In the genomic region with DNA sequence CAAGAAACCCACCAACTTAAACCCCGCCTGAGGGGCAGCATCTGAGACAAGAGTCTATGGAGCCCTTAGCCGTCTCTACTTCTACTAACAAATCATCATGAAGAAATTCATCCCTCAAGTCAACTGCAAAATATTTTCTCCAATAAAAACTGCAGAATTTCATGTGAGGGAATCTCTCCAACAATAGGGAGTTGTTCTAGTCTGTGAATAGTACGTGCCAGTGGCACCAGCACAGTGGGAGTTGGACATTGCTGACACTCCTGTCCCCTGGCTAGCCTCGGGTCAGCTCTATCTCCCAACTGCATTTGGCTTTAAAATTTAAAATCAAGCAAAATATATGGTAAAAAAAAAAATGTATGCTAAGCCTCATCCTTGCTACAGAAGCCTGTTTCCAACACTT, we compare ENCODE assay signal across 9 mouse cellular contexts. TPM values are rescaled to one million over a fixed set of nuclear protein-coding genes. Genes with fewer than 3 reads are reported as not detected.
DNase-seq lines count a peak whose midpoint lies in the region; ATAC-seq and TF ChIP-seq lines count a peak whose summit lies in the region.
"Had no signal": no experiment of that assay in that cellular context is flagged by ENCODE, and none has a peak within 500 bp of the region (broad histone marks: within the 10 kb centered on the region; RNA-seq: fewer than 3 reads in every experiment).

No protein-coding gene starts in this region.

- H3K27ac ChIP-seq in heart, postnatal 0 days (ENCODE audit: low read depth), result no peak overlapping the region
- H3K27ac ChIP-seq in embryonic facial prominence, embryonic 11.5 days (replicated peaks; ENCODE audit: low read depth, low read length), result no peak overlapping the region
- H3K27ac ChIP-seq in hindbrain, embryonic 13.5 days, result no peak overlapping the region
- H3K27ac ChIP-seq in midbrain, postnatal 0 days (ENCODE audit: low read depth, low read length), result no peak overlapping the region
- H3K27ac ChIP-seq: kidney, postnatal 0 days had no signal

- DNase-seq in heart, postnatal 0 days (ENCODE audit: low spot score), result no peak
- DNase-seq in heart, postnatal 14 days, result no peak
- DNase-seq in embryonic facial prominence, embryonic 11.5 days (ENCODE audit: low spot score), result no peak
- DNase-seq in midbrain, postnatal 0 days (ENCODE audit: low spot score), result no peak
- no peak for DNase-seq in spleen, adult 12 weeks (ENCODE audit: low spot score)
- no peak for DNase-seq in thymus, adult 18-20 months

- ATAC-seq in heart, postnatal 0 days (ENCODE audit: insufficient read depth, low read depth), result no peak
- ATAC-seq in embryonic facial prominence, embryonic 11.5 days (replicated peaks; ENCODE audit: insufficient number of reproducible peaks, low FRiP score, low TSS enrichment, low read depth), result no peak
- ATAC-seq in hindbrain, embryonic 13.5 days (ENCODE audit: low FRiP score), result no peak
- no peak for ATAC-seq in midbrain, postnatal 0 days (ENCODE audit: low FRiP score)
- ATAC-seq in erythroid progenitor cell, adult 5-6 weeks (replicated peaks; ENCODE audit: low FRiP score, poor library complexity, severe bottlenecking), result no peak

- H3K4me3 ChIP-seq in heart, postnatal 0 days (ENCODE audit: low read depth, low read length), result no peak overlapping the region
- H3K4me3 ChIP-seq in embryonic facial prominence, embryonic 11.5 days (ENCODE audit: low read depth, low read length), result peak overlapping the region; percentile 73
- peak overlapping the region; percentile 75 for H3K4me3 ChIP-seq in hindbrain, embryonic 13.5 days
- peak overlapping the region; percentile 74 for H3K4me3 ChIP-seq in midbrain, postnatal 0 days (ENCODE audit: low read depth, low read length)

- intact Hi-C loops in heart, postnatal 14 days (cut with DNase I), result no loop called here

- H3K4me1 ChIP-seq in heart, postnatal 0 days (ENCODE audit: control insufficient read depth, insufficient read depth), result peaks cover 2% of the 10 kb centered on the region; the same call in 1 of the 2 replicates
- no peaks in the 10 kb centered on the region for H3K4me1 ChIP-seq in embryonic facial prominence, embryonic 11.5 days (ENCODE audit: control insufficient read depth, insufficient read depth, low read length)
- H3K4me1 ChIP-seq in hindbrain, embryonic 13.5 days (replicated peaks), result peaks cover 61% of the 10 kb centered on the region
- peaks cover 10% of the 10 kb centered on the region; the same call in 1 of the 2 replicates for H3K4me1 ChIP-seq in midbrain, postnatal 0 days (ENCODE audit: insufficient read depth, low read length)

- no peak overlapping the region for H3K9ac ChIP-seq in heart, postnatal 0 days (replicated peaks; ENCODE audit: low read depth, low read length)
- H3K9ac ChIP-seq in embryonic facial prominence, embryonic 11.5 days (replicated peaks; ENCODE audit: low read length), result peak overlapping the region; percentile 9; the same call in 1 of the 2 replicates
- peak overlapping the region; percentile 90 for H3K9ac ChIP-seq in hindbrain, embryonic 13.5 days
- H3K9ac ChIP-seq in midbrain, postnatal 0 days (replicated peaks; ENCODE audit: low read length, poor library complexity, severe bottlenecking), result no peak overlapping the region

- TF ChIP-seq CTCF in heart, postnatal 0 days (IDR thresholded peaks at IDR 0.05; ENCODE audit: low read depth), result no peak
- no peak for TF ChIP-seq CTCF in midbrain, postnatal 0 days (IDR thresholded peaks at IDR 0.05)

- H3K36me3 ChIP-seq in heart, postnatal 0 days (replicated peaks; ENCODE audit: control insufficient read depth, insufficient read depth, low read length), result no peaks in the 10 kb centered on the region
- no peaks in the 10 kb centered on the region for H3K36me3 ChIP-seq in embryonic facial prominence, embryonic 11.5 days (replicated peaks; ENCODE audit: control insufficient read depth, insufficient read depth, low read depth, low read length)
- H3K36me3 ChIP-seq in hindbrain, embryonic 13.5 days, result no peaks in the 10 kb centered on the region
- no peaks in the 10 kb centered on the region for H3K36me3 ChIP-seq in midbrain, postnatal 0 days (ENCODE audit: insufficient read depth, low read length)

- no peaks in the 10 kb centered on the region for H3K27me3 ChIP-seq in heart, postnatal 0 days (ENCODE audit: control insufficient read depth, insufficient read depth, low read length)
- no peaks in the 10 kb centered on the region for H3K27me3 ChIP-seq in embryonic facial prominence, embryonic 11.5 days (ENCODE audit: control insufficient read depth, insufficient read depth, low read length)
- no peaks in the 10 kb centered on the region for H3K27me3 ChIP-seq in hindbrain, embryonic 13.5 days
- no peaks in the 10 kb centered on the region for H3K27me3 ChIP-seq in midbrain, postnatal 0 days (ENCODE audit: insufficient read depth, low read length)

- no peak for TF ChIP-seq EP300 in heart, postnatal 0 days (IDR thresholded peaks at IDR 0.05; ENCODE audit: low read depth)

- WGBS in heart, postnatal 0 days, result 85% methylated on average over 4 of the region's 4 CpGs
- 57% methylated on average over 4 of the region's 4 CpGs for WGBS in embryonic facial prominence, embryonic 11.5 days
- 45% methylated on average over 4 of the region's 4 CpGs for WGBS in hindbrain, embryonic 13.5 days
- WGBS in midbrain, postnatal 0 days, result 36% methylated on average over 4 of the region's 4 CpGs

- H3K4me2 ChIP-seq in heart, postnatal 0 days (ENCODE audit: low read depth, low read length), result peak overlapping the region; percentile 78; the same call in 1 of the 2 replicates
- H3K4me2 ChIP-seq in embryonic facial prominence, embryonic 11.5 days (ENCODE audit: low read depth, low read length), result peak overlapping the region; percentile 63
- H3K4me2 ChIP-seq in hindbrain, embryonic 13.5 days, result peak overlapping the region; percentile 82
- H3K4me2 ChIP-seq in midbrain, postnatal 0 days (ENCODE audit: low read depth, low read length, poor library complexity, severe bottlenecking), result peak overlapping the region; percentile 63

- H3K9me3 ChIP-seq in heart, postnatal 0 days (replicated peaks; ENCODE audit: control insufficient read depth, low read length), result no peaks in the 10 kb centered on the region
- no peaks in the 10 kb centered on the region for H3K9me3 ChIP-seq in embryonic facial prominence, embryonic 11.5 days (replicated peaks; ENCODE audit: control insufficient read depth, low read length)
- no peaks in the 10 kb centered on the region for H3K9me3 ChIP-seq in hindbrain, embryonic 13.5 days
- H3K9me3 ChIP-seq in midbrain, postnatal 0 days (ENCODE audit: low read length), result no peaks in the 10 kb centered on the region

RNA-seq across cellular contexts. Expression of gene Jam3, which starts 1.4 kb away (rescaled TPM):
- total RNA-seq in heart, postnatal 0 days (2014; rRNA removed; ENCODE audit: low replicate concordance), result 16.1 and 28.2 TPM in 2 replicates
- 25.5 and 25.7 TPM in 2 replicates for polyA plus RNA-seq in heart, postnatal 0 days (2015; fragmentation: Nextera tagmentation; extraction: Ambion mirVana)
- total RNA-seq in heart, postnatal 14 days (2021), result 10 to 100 TPM; 16.8 to 17.3 TPM
- polyA plus RNA-seq in embryonic facial prominence, embryonic 11.5 days (2014; fragmentation: Nextera tagmentation; extraction: Ambion mirVana), result 124 and 128 TPM in 2 replicates
- polyA plus RNA-seq in hindbrain, embryonic 13.5 days (2015; fragmentation: Nextera tagmentation; extraction: Ambion mirVana), result 72.6 and 80.1 TPM in 2 replicates
- 20.6 and 37.3 TPM in 2 replicates for total RNA-seq in midbrain, postnatal 0 days (2014; rRNA removed)
- 28.8 and 29.2 TPM in 2 replicates for polyA plus RNA-seq in midbrain, postnatal 0 days (2015; fragmentation: Nextera tagmentation; extraction: Ambion mirVana)
- not detected in 2 replicates for total RNA-seq in erythroid progenitor cell, adult 5-6 weeks (2015; ENCODE audit: low replicate concordance)
- 1.2 TPM in 1 of 2 replicates, not detected in the other for total RNA-seq in erythroid progenitor cell, adult 5-6 weeks (2017; ENCODE audit: low replicate concordance)

Comparison
In these comparisons a context has a peak if more than half of its experiments do, and no peak if none do; other contexts are left out.
1. H3K9ac ChIP-seq: peak in embryonic facial prominence, embryonic 11.5 days (single experiment) and hindbrain, embryonic 13.5 days (single experiment); none in heart, postnatal 0 days (single experiment) and midbrain, postnatal 0 days (single experiment).
2. Peak in every context shown above with its lines, with median percentiles within 50 percentile points of each other: H3K4me2 ChIP-seq.